Mouse (Mus musculus) cerebellum, adult 9-11 months (tissue): ENCODE data around the gene Arhgef17.

ENCODE experiments used
- DNase-seq: peaks from one replicate; pipeline ENCODE4 v3.0.0; 2022

Arhgef17 gene

GRCm38 (mm10) chr7:100938106-100938505 lies 6.2 kb upstream of the Arhgef17 start:
- DNase-seq, result no peak

DNA sequence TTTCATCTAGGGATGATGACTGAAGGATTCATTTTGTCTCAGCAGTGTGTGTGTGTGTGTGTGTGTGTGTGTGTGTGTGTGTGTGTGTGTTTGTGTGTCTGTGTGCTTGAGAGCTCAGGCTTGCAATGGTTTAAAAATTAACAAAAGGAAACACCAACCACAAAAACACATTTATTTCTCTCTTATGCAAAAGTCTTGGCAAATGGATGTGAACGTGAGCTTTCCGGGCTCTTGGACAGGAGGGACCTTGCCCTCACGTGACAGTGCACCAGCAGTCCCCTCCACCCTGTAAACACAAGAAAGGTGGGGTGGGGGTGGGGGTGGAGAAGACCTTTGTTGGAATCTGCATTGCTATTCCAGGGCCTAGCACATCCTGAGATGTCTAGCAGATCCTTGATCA lies 5.6 kb upstream of the Arhgef17 start:
- DNase-seq, result no peak

DNA sequence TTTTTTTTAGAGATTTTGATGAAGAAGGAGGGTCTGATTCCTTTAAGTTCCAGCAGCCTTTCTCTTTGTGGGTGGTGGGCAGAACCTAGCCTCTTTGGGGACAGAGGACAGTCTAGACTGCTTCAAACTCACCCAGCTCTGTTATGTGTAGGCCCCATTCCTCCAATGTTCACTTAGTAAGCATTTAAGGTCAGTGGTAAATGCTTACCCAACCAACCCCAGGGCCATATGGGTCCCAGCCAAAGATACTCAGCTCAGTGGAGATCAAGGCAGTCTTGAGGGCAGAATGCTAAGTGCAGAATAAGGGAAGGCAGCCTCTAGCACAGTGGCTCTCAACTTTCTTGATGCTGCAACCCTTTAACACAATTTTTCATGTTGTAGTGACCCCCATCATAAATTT lies 1.6 kb upstream of the Arhgef17 start:
- DNase-seq, result no peak

DNA sequence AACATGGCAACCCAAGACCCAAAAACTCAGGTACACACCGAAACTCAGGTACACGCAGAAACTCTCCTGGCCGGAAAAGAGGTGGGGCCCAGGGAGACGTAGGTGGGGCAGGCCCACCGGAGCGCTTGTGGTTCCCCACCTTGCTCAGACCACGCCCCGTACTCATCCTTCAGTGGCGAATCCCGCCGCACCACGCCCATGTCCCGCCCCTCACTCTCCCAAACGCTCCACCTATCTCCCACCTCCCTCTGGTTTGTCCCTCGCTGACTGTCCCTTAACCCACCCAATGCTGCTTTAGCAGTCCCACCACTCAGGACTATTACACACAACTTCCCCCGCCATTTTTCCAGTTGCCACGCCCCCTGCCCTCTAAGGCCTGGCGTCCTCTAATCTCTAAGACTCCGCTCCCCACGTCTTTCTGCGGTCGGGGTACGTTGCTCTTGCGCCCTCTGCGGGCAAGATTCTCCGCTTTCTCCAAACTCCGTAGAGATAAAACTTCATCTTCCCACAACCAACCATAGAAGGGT lies 637 bp upstream of the Arhgef17 start:
- peak; percentile 33 for DNase-seq

- DNase-seq, result no peak
These were observed 486 bp downstream of the Arhgef17 start for GRCm38 (mm10) chr7:100931316-100931925.

DNA sequence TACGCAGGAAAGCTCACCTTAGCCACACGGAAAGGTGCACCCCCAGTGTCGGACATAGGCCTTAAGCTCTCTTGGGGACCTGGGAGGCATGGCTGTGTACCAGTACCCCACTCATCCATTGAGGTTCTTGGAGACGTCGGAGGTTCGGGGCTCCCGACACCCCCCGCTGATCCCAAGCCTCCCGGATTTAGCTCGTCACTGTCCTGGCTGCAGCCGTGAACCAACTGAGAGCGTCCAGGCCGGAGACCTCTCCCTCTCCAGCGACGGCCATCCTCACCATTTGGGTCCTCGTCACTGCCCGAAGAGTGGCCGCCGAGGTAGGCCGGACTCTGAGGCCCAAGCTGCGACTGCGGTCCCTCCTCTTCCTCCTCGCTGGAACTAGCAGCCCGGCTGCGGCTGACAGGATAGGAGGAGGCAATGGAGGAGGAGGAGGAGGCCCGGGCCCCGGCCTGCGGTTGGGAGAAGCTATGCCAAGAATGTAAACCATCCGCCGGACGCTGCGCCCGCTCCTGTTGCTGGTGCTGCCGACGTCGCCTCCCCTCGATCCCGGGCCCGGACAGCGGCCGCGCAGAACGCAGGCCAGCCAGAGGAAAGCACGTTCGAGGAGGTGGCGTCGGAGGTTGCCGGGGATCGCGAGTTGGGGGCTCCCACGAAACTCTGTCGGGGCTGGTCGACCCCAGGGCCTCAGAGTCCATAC lies 1.1 kb downstream of the Arhgef17 start:
- no peak for DNase-seq

- no peak for DNase-seq
These were observed 2.1 kb downstream of the Arhgef17 start for GRCm38 (mm10) chr7:100929639-100930303.

- no peak for DNase-seq
These were observed 3.5 kb downstream of the Arhgef17 start for GRCm38 (mm10) chr7:100928456-100928855.

- no peak for DNase-seq
These were observed 4.5 kb downstream of the Arhgef17 start for GRCm38 (mm10) chr7:100927287-100928000.

- DNase-seq, result no peak
These were observed 5.5 kb downstream of the Arhgef17 start for GRCm38 (mm10) chr7:100926311-100926923.

DNA sequence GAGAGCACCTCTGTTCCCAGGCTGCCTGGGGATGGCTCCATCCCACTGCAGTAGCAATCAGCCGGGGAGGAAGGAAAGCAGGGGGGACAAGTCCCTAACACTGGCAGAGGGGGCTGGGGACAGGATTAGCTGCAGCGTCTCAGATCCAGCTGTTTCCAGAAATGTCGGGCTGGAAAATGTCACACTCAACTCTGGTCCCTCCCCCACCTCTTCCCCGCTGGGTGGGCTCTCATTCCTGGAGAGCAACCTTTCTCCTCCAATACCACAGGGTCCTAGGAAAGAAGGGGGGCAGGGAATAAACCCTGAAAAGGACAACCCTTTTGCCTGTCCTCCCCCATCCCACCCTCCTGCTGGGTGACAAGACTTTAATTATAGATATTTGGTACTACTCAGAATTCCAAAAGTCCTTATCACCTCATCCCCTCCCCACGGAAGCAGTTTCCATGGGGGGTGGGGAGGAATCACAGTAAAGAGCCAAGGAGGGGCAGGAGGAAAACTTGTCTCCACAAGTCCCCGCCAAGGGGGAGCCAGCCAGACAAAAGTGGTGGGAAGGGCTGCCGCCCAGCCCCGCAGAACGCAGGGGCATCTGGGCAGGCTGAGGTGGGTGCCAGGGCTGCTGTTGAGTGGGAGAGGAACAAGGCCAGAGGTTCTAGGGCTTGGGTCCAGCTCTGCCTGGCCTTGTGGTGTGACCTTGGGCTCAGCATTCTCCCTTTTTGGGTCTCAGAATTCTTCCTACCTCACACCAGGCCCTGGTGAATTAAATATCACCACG lies 7.0 kb downstream of the Arhgef17 start:
- no peak for DNase-seq

DNA sequence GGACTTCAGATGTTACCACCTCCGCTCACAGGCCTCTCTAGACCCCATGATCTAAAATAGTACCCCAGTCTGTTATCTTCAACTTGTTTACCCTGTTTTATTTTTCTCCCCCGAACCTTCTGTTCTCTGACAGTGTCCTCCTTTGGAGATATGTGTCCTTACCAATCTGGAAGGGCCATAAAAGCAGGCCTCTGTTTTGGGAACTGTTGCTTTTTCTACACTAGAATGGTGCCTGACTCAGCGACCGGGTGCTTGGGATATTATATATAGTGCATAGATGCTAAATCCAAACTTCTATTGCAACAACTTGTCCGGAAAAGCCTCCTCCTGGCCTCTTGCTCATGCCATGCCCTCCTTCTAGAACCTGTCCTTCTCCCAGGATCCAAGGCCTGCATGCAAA lies 7.7 kb downstream of the Arhgef17 start:
- DNase-seq, result no peak

- no peak for DNase-seq
These were observed 9.0 kb downstream of the Arhgef17 start for GRCm38 (mm10) chr7:100922907-100923306.

DNA sequence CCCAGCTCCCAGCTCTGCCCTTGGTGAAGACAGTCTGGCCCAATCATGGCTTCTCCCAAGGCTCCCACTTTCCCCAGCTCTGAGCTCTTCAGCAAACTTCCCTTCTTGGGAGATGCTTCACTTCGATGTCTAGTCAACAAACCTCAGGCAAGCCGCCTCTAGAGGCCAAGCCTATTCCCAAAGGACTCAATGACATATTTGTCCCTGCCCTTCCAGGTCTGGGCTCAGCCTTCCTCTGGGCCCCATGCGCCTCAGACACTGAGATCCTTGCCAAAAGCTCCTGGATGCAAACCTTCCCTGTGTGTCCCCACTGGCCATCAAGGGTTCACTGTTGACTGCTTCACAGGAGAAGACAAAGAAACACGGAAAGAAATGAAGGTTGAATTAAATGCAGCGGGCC lies 10.6 kb downstream of the Arhgef17 start:
- DNase-seq, result no peak

DNA sequence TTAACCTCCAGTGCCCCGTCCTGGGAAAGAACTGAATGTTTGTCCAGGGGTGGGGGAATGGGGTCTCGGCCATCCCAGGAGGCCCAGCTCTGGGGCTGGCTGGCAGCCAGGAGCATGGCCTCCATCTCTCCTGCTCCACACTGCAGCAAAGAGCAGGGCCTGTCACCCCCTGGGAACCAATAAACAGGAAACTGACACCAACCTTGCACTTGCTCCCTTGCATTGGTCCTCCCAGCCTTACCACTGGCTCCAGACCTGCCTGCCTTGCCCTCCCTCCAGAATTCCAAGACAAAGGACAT lies 12.1 kb downstream of the Arhgef17 start:
- no peak for DNase-seq

DNA sequence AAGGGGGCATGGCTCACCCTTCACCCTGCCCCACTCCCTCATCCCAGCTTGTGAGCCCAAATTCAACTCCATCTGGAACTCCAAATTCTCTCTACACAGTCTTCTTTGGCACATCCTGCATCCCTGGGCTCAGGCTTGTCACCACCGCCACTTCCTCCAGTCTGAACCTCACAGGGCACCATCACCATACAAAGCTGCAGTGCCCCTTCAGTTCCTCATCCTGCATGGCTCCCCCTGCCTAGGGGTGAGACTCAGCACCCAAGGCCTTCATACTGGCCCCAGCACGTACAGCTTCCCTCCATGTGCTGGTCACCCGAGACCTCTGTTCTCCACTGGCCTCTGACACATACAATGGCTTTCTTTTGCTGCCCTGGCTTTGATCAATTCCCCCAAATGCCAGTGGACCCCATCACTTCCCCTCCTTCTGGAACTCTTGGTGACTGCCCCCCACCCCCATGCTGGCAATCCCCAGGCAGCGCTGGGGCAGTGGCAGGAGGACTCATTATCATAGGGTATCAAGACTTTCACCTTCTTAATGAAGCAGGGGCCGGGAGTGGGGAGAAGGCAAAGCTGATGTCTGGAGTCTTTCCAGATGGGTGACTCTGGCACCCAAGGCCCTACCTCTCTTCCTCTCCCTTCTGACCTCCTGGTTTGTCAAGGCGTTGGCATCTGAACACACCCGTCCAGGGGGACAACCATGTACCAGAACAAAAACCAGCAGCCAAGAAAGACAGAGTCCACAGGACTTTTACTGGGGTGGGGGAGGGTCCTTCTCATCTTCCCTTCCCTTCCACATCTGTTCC lies 12.7 kb downstream of the Arhgef17 start:
- DNase-seq, result no peak

- no peak for DNase-seq
These were observed 13.7 kb downstream of the Arhgef17 start for GRCm38 (mm10) chr7:100918176-100918575.

DNA sequence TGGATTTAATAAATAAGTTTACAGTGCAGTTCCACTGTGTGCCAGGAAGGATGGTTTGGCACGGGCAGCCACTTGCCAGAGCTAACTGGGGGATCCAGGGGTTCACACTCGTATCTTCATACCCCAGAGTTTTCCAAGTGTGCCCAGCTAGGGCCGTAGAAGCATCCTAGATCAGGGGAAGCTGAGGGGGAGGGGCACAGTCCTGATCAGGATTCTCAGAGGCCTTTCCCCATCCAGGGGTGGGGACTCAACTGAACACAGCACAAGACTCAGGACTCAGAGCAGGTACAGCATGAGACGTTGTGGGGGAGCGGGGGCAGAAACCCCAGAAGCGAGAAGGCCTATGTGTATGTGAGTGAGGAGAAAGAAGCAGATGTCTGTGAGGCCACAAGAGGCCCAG lies 14.2 kb downstream of the Arhgef17 start:
- no peak for DNase-seq

GRCm38 (mm10) chr7:100916526-100916925 lies 15.4 kb downstream of the Arhgef17 start:
- DNase-seq, result no peak

GRCm38 (mm10) chr7:100915204-100915603 lies 16.7 kb downstream of the Arhgef17 start:
- DNase-seq, result no peak

GRCm38 (mm10) chr7:100911791-100912190 lies 20.1 kb downstream of the Arhgef17 start:
- DNase-seq, result no peak
